Mouse (Mus musculus): ENCODE results near the gene Pkp2. TPM values are rescaled to one million over a fixed set of nuclear protein-coding genes. Genes with fewer than 3 reads are reported as not detected.
A peak's percentile ranks its signal among the peaks of the same experiment; 100 is the strongest.

Pkp2 gene
- total RNA-seq, 1 experiment: 57.7 TPM

GRCm38 (mm10) chr16:16212723-16213078 is 417 bp upstream of the Pkp2 start:
- no peak overlapping the region for H3K27ac ChIP-seq (ENCODE audit: insufficient read depth, low read depth, low read length, poor library complexity, severe bottlenecking)
- peaks cover 2 to 3% of the 10 kb centered on the region in 2 experiments; a peak in 1 of 4 replicates for H3K4me1 ChIP-seq (ENCODE audit: control insufficient read depth in 2 of 2, insufficient read depth in 2 of 2, low read length in 2 of 2, poor library complexity in 1 of 2)
- H3K36me3 ChIP-seq (ENCODE audit: control insufficient read depth, insufficient read depth, low read length, poor library complexity, severe bottlenecking): no peaks in the 10 kb centered on the region
- no peaks in the 10 kb centered on the region for H3K9me3 ChIP-seq (ENCODE audit: control insufficient read depth, insufficient read depth, low read depth, low read length)
- H3K4me3 ChIP-seq (ENCODE audit: insufficient read depth in 1 of 2, low read depth in 1 of 2, low read length in 2 of 2, poor library complexity in 1 of 2, severe bottlenecking in 1 of 2): peak overlapping the region; percentile 63 to 98; a peak in 3 of 4 replicates
- no peak for TF ChIP-seq CHD2 (IDR thresholded peaks at IDR 0.05; ENCODE audit: low read depth, low read length)
- TF ChIP-seq ZNF384 (IDR thresholded peaks at IDR 0.05; ENCODE audit: low read depth, low read length): no peak
- no peak for TF ChIP-seq MAFK (IDR thresholded peaks at IDR 0.05; ENCODE audit: insufficient read depth, low read depth, low read length)
- TF ChIP-seq ZC3H11A (IDR thresholded peaks at IDR 0.05; ENCODE audit: borderline replicate concordance, low read depth, low read length): no peak
- TF ChIP-seq HCFC1 (IDR thresholded peaks at IDR 0.05; ENCODE audit: borderline replicate concordance, insufficient read depth, low read length): no peak
- H3K9ac ChIP-seq (ENCODE audit: insufficient read depth, low read depth, low read length, poor library complexity, severe bottlenecking): no peak overlapping the region
- in situ Hi-C loops (cut with MboI; ENCODE audit: low sequenced_read_pairs in 2 of 2, unreplicated experiment in 2 of 2): no loop called here
- no peak for DNase-seq (ENCODE audit: low read depth, low spot score)

- Histone ChIP-seq H3K9me3 (ENCODE audit: control insufficient read depth, insufficient read depth, low read depth, low read length) (no peaks in the 10 kb centered on the region), H3K36me3 (ENCODE audit: control insufficient read depth, insufficient read depth, low read length, poor library complexity, severe bottlenecking) (no peaks in the 10 kb centered on the region), H3K9ac (ENCODE audit: insufficient read depth, low read depth, low read length, poor library complexity, severe bottlenecking) (peak overlapping the region; percentile 92), H3K4me3 (ENCODE audit: insufficient read depth in 1 of 2, low read depth in 1 of 2, low read length in 2 of 2, poor library complexity in 1 of 2, severe bottlenecking in 1 of 2) (peak overlapping the region; percentile 68 to 98), H3K4me1 (ENCODE audit: control insufficient read depth in 2 of 2, insufficient read depth in 2 of 2, low read length in 2 of 2, poor library complexity in 1 of 2) (peaks cover 2 to 3% of the 10 kb centered on the region in 2 experiments; a peak in 1 of 4 replicates), H3K27ac (ENCODE audit: insufficient read depth, low read depth, low read length, poor library complexity, severe bottlenecking) (no peak overlapping the region)
- no peak for TF ChIP-seq MAFK (IDR thresholded peaks at IDR 0.05; ENCODE audit: insufficient read depth, low read depth, low read length)
- TF ChIP-seq ZNF384 (IDR thresholded peaks at IDR 0.05; ENCODE audit: low read depth, low read length): no peak
- no peak for TF ChIP-seq HCFC1 (IDR thresholded peaks at IDR 0.05; ENCODE audit: borderline replicate concordance, insufficient read depth, low read length)
- TF ChIP-seq CHD2 (IDR thresholded peaks at IDR 0.05; ENCODE audit: low read depth, low read length): no peak
- TF ChIP-seq ZC3H11A (IDR thresholded peaks at IDR 0.05; ENCODE audit: borderline replicate concordance, low read depth, low read length): no peak
- in situ Hi-C loops (cut with MboI; ENCODE audit: low sequenced_read_pairs in 2 of 2, unreplicated experiment in 2 of 2): no loop called here
- DNase-seq (ENCODE audit: low read depth, low spot score): no peak
Observed at GRCm38 (mm10) chr16:16213761-16214305, 715 bp downstream of the Pkp2 start.

- TF ChIP-seq HCFC1 (IDR thresholded peaks at IDR 0.05; ENCODE audit: borderline replicate concordance, insufficient read depth, low read length): no peak
- TF ChIP-seq ZC3H11A (IDR thresholded peaks at IDR 0.05; ENCODE audit: borderline replicate concordance, low read depth, low read length): no peak
- no peak for TF ChIP-seq MAFK (IDR thresholded peaks at IDR 0.05; ENCODE audit: insufficient read depth, low read depth, low read length)
- no peak for TF ChIP-seq CHD2 (IDR thresholded peaks at IDR 0.05; ENCODE audit: low read depth, low read length)
- TF ChIP-seq ZNF384 (IDR thresholded peaks at IDR 0.05; ENCODE audit: low read depth, low read length): no peak
- Histone ChIP-seq H3K9ac (ENCODE audit: insufficient read depth, low read depth, low read length, poor library complexity, severe bottlenecking) (no peak overlapping the region), H3K4me1 (ENCODE audit: control insufficient read depth in 2 of 2, insufficient read depth in 2 of 2, low read length in 2 of 2, poor library complexity in 1 of 2) (peaks cover 3 to 4% of the 10 kb centered on the region in 2 experiments; a peak in 1 of 4 replicates), H3K9me3 (ENCODE audit: control insufficient read depth, insufficient read depth, low read depth, low read length) (no peaks in the 10 kb centered on the region), H3K36me3 (ENCODE audit: control insufficient read depth, insufficient read depth, low read length, poor library complexity, severe bottlenecking) (peaks cover 2% of the 10 kb centered on the region; the same call in 1 of the 2 replicates), H3K27ac (ENCODE audit: insufficient read depth, low read depth, low read length, poor library complexity, severe bottlenecking) (no peak overlapping the region), H3K4me3 (ENCODE audit: insufficient read depth in 1 of 2, low read depth in 1 of 2, low read length in 2 of 2, poor library complexity in 1 of 2, severe bottlenecking in 1 of 2) (no peak overlapping the region)
- in situ Hi-C loops (cut with MboI; ENCODE audit: low sequenced_read_pairs in 2 of 2, unreplicated experiment in 2 of 2): no loop called here
- no peak for DNase-seq (ENCODE audit: low read depth, low spot score)
Observed at GRCm38 (mm10) chr16:16215645-16216387, 2.7 kb downstream of the Pkp2 start.

GRCm38 (mm10) chr16:16216934-16217333 is 3.8 kb downstream of the Pkp2 start:
- H3K27ac ChIP-seq (ENCODE audit: insufficient read depth, low read depth, low read length, poor library complexity, severe bottlenecking): no peak overlapping the region
- no peak overlapping the region for H3K9ac ChIP-seq (ENCODE audit: insufficient read depth, low read depth, low read length, poor library complexity, severe bottlenecking)
- H3K9me3 ChIP-seq (ENCODE audit: control insufficient read depth, insufficient read depth, low read depth, low read length): no peaks in the 10 kb centered on the region
- TF ChIP-seq ZC3H11A (IDR thresholded peaks at IDR 0.05; ENCODE audit: borderline replicate concordance, low read depth, low read length): no peak
- no peak for TF ChIP-seq HCFC1 (IDR thresholded peaks at IDR 0.05; ENCODE audit: borderline replicate concordance, insufficient read depth, low read length)
- TF ChIP-seq CHD2 (IDR thresholded peaks at IDR 0.05; ENCODE audit: low read depth, low read length): no peak
- no peak for TF ChIP-seq MAFK (IDR thresholded peaks at IDR 0.05; ENCODE audit: insufficient read depth, low read depth, low read length)
- TF ChIP-seq ZNF384 (IDR thresholded peaks at IDR 0.05; ENCODE audit: low read depth, low read length): no peak
- peaks cover 3 to 4% of the 10 kb centered on the region in 2 experiments; a peak in 1 of 4 replicates for H3K4me1 ChIP-seq (ENCODE audit: control insufficient read depth in 2 of 2, insufficient read depth in 2 of 2, low read length in 2 of 2, poor library complexity in 1 of 2)
- H3K36me3 ChIP-seq (ENCODE audit: control insufficient read depth, insufficient read depth, low read length, poor library complexity, severe bottlenecking): peaks cover 2% of the 10 kb centered on the region; the same call in 1 of the 2 replicates
- DNase-seq (ENCODE audit: low read depth, low spot score): no peak
- no peak overlapping the region for H3K4me3 ChIP-seq (ENCODE audit: insufficient read depth in 1 of 2, low read depth in 1 of 2, low read length in 2 of 2, poor library complexity in 1 of 2, severe bottlenecking in 1 of 2)
- in situ Hi-C loops (cut with MboI; ENCODE audit: low sequenced_read_pairs in 2 of 2, unreplicated experiment in 2 of 2): no loop called here

Measured in ES-E14 (cell line).